Mouse (Mus musculus) testis, adult 2 months (tissue): ENCODE results near the gene D430019H16Rik.

Experiments used
- CTCF ChIP-seq: fragments of 200-500 bp; IDR thresholded peaks from 2 replicates; pipeline ENCODE4 v1.5.1; 2012; ENCODE audit warnings: low read depth, mild to moderate bottlenecking, inconsistent platforms, low read length, moderate library complexity; ENCODE audit not compliant: control insufficient read depth, insufficient read depth, insufficient replicate concordance
- POLR2A ChIP-seq: fragments of 200-500 bp; IDR thresholded peaks from 2 replicates; pipeline ENCODE4 v1.6.1; 2012; ENCODE audit warnings: low read depth, mild to moderate bottlenecking, inconsistent platforms, low read length, moderate library complexity; ENCODE audit not compliant: control insufficient read depth

- TF ChIP-seq POLR2A (no peak), CTCF (no peak)
Measured at GRCm38 (mm10) chr12:105542513-105542912, 88.9 kb downstream of the D430019H16Rik start.
